Mouse (Mus musculus) intestine, embryonic 16.5 days (tissue): ENCODE results near the gene Echdc3. TPM values are rescaled to one million over a fixed set of nuclear protein-coding genes. Genes with fewer than 3 reads are reported as not detected.

Source experiments
- ATAC-seq: fragments of 200-750 bp; cut with Nextera tagmentation; 2 replicates; pipeline ENCODE4 v1.8.0; 2017; ENCODE audit warnings: moderate TSS enrichment, moderate library complexity
- H3K27ac ChIP-seq: fragments of 300-500 bp; sonication (generic); 2 replicates; pipeline ENCODE4 v1.5.1; 2014; ENCODE audit warnings: mild to moderate bottlenecking, low read length
- H3K27me3 ChIP-seq: fragments of 300-500 bp; sonication (generic); replicated peaks from 2 replicates; pipeline ENCODE4 v1.6.1; 2014; ENCODE audit warnings: low read length, control low read depth, mixed read lengths; ENCODE audit not compliant: control insufficient read depth, insufficient read depth
- H3K36me3 ChIP-seq: fragments of 300-500 bp; sonication (generic); 2 replicates; pipeline ENCODE4 v1.6.1; 2014; ENCODE audit warnings: low read length, control low read depth; ENCODE audit not compliant: control insufficient read depth, insufficient read depth
- H3K4me1 ChIP-seq: fragments of 300-500 bp; sonication (generic); 2 replicates; pipeline ENCODE4 v1.6.1; 2014; ENCODE audit warnings: low read length, control low read depth, mixed read lengths; ENCODE audit not compliant: control insufficient read depth, insufficient read depth
- H3K4me2 ChIP-seq: fragments of 300-500 bp; sonication (generic); 2 replicates; pipeline ENCODE4 v1.6.1; 2014; ENCODE audit warnings: low read depth, low read length, control low read depth
- H3K4me3 ChIP-seq: fragments of 300-500 bp; sonication (generic); 2 replicates; pipeline ENCODE4 v1.5.1; 2014; ENCODE audit warnings: mild to moderate bottlenecking, low read length
- H3K9ac ChIP-seq: fragments of 300-500 bp; sonication (generic); 2 replicates; pipeline ENCODE4 v1.6.1; 2014; ENCODE audit warnings: low read depth, low read length
- H3K9me3 ChIP-seq: fragments of 300-500 bp; sonication (generic); 2 replicates; pipeline ENCODE4 v1.6.1; 2016; ENCODE audit warnings: low read length, control low read depth; ENCODE audit not compliant: control insufficient read depth
- WGBS: fragments of 180-500 bp; shearing (Covaris S2); extraction: QIAGEN DNeasy Blood & Tissue Kit; methylation state at CpG from one replicate; pipeline ENCODE4 v1.1.7; 2014; 5-methylcytosine and 5-hydroxymethylcytosine counted together
- polyA plus RNA-seq: library from polyadenylated mRNA; unstranded; fragments of >200 nt; fragmentation: Nextera tagmentation; extraction: Ambion mirVana; gene quantifications from 2 replicates; pipeline ENCODE4 v1.2.1, GENCODE M21; 2015

Gene Echdc3
- polyA plus RNA-seq, 1 experiment from 2014 or later = 16.6 TPM

DNA sequence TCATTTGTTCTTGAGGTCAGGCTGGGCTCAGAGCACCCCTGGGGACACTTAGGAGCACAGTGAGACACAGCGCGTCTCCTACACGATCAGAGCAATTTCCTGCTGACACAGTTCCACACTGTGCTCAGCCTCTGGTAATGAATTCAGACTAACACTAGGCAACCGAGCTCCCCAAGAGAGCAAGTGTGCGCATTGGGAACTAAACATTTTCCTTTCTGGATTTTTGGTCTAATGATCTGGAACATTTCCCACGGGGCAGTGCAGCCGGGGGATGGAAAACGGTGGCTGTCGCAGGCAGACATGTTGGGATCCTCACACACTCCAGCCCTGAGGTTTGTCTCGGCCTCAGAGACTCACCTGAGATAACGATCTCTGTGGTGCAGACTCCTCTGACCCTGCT, 25.4 kb downstream of the Echdc3 start:
- H3K27ac ChIP-seq = no peak overlapping the region
- WGBS = 75% methylated on average over 11 of the region's 11 CpGs
- no peak for ATAC-seq

GRCm38 (mm10) chr2:6186913-6187312, 25.9 kb downstream of the Echdc3 start:
- Histone ChIP-seq H3K27me3 (no peaks in the 10 kb centered on the region), H3K27ac (no peak overlapping the region), H3K4me3 (no peak overlapping the region), H3K4me2 (no peak overlapping the region), H3K9ac (no peak overlapping the region), H3K9me3 (0 out of 2 replicates have a peak, but pooled peaks cover 4% of the 10 kb centered on the region), H3K36me3 (no peaks in the 10 kb centered on the region), H3K4me1 (0 out of 2 replicates have a peak, but pooled peaks cover under 1% of the 10 kb centered on the region)
- WGBS = 47% methylated on average over 4 of the region's 4 CpGs
- ATAC-seq = no peak

More for the DNA sequence above, 25.4 kb downstream of the Echdc3 start:
- no peak overlapping the region for H3K4me2 ChIP-seq
- H3K4me3 ChIP-seq = no peak overlapping the region
- no peaks in the 10 kb centered on the region for H3K36me3 ChIP-seq
- H3K9ac ChIP-seq = no peak overlapping the region
- H3K4me1 ChIP-seq = 0 out of 2 replicates have a peak, but pooled peaks cover 6% of the 10 kb centered on the region
- no peaks in the 10 kb centered on the region for H3K27me3 ChIP-seq
- 0 out of 2 replicates have a peak, but pooled peaks cover 4% of the 10 kb centered on the region for H3K9me3 ChIP-seq

DNA sequence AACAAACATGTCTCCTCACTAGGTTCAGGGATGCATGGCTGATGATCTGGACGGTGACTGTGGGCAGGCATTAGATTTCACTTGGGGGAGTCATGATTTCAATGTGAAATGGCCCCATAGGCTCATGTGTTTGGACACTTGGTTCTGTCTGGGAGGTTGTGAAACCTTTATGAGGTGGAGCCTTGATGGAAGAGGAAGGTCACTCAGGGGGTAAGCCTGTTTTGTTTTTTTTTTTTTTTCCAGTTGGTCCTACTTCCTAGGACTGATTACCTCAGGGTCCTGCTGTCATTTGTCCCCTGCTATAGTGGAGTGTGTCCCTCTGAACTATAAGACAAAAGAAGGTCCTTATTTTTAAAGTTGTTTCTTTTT, 33.1 kb downstream of the Echdc3 start:
- 0 out of 2 replicates have a peak, but pooled peaks cover 3% of the 10 kb centered on the region for H3K9me3 ChIP-seq
- no peaks in the 10 kb centered on the region for H3K36me3 ChIP-seq
- 89% methylated on average over 1 of the region's 1 CpGs for WGBS
- no peak overlapping the region for H3K4me3 ChIP-seq
- H3K4me2 ChIP-seq = no peak overlapping the region
- no peak for ATAC-seq
- no peaks in the 10 kb centered on the region for H3K27me3 ChIP-seq
- H3K27ac ChIP-seq = no peak overlapping the region
- H3K4me1 ChIP-seq = no peaks in the 10 kb centered on the region
- no peak overlapping the region for H3K9ac ChIP-seq

- H3K4me1 ChIP-seq = no peaks in the 10 kb centered on the region
- no peaks in the 10 kb centered on the region for H3K9me3 ChIP-seq
- no peaks in the 10 kb centered on the region for H3K27me3 ChIP-seq
- no peak overlapping the region for H3K4me3 ChIP-seq
- no peak overlapping the region for H3K27ac ChIP-seq
- H3K36me3 ChIP-seq = no peaks in the 10 kb centered on the region
- whole genome bisulfite sequencing = 79% methylated on average over 16 of the region's 16 CpGs
- no peak overlapping the region for H3K4me2 ChIP-seq
- no peak for ATAC-seq
- H3K9ac ChIP-seq = no peak overlapping the region
Measured at GRCm38 (mm10) chr2:6178901-6179748, 33.7 kb downstream of the Echdc3 start.

DNA sequence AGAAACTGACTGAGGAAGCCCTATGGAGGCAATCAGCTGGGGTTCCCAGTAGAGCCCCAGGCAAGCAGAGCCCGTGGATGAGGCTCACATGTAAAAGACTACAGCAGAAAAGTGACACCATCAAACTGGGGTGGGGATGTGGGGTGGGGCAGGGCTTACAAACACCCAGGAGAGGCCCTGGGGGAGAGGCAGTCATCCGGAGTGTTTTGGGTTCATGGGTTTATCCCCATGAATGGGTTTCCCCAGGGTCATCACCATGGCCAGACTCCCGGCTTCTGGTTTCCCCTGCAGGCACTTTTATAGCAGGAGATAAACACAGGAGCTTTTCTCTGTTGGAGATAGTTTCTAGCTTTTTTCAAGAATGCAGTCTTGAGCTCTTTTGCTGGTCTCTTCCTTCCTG, 39.8 kb downstream of the Echdc3 start:
- Histone ChIP-seq H3K9me3 (no peaks in the 10 kb centered on the region), H3K27me3 (no peaks in the 10 kb centered on the region), H3K4me3 (no peak overlapping the region), H3K4me1 (no peaks in the 10 kb centered on the region), H3K27ac (no peak overlapping the region), H3K36me3 (no peaks in the 10 kb centered on the region), H3K9ac (no peak overlapping the region), H3K4me2 (no peak overlapping the region)
- WGBS = 39% methylated on average over 3 of the region's 3 CpGs
- ATAC-seq = no peak

- Histone ChIP-seq H3K36me3 (no peaks in the 10 kb centered on the region), H3K4me3 (no peak overlapping the region), H3K27me3 (no peaks in the 10 kb centered on the region), H3K9me3 (no peaks in the 10 kb centered on the region), H3K27ac (no peak overlapping the region), H3K9ac (no peak overlapping the region), H3K4me2 (no peak overlapping the region), H3K4me1 (peaks cover 3% of the 10 kb centered on the region; the same call in 1 of the 2 replicates)
- 93% methylated on average over 2 of the region's 2 CpGs for WGBS
- no peak for ATAC-seq
Measured at GRCm38 (mm10) chr2:6168560-6168959, 44.3 kb downstream of the Echdc3 start.

DNA sequence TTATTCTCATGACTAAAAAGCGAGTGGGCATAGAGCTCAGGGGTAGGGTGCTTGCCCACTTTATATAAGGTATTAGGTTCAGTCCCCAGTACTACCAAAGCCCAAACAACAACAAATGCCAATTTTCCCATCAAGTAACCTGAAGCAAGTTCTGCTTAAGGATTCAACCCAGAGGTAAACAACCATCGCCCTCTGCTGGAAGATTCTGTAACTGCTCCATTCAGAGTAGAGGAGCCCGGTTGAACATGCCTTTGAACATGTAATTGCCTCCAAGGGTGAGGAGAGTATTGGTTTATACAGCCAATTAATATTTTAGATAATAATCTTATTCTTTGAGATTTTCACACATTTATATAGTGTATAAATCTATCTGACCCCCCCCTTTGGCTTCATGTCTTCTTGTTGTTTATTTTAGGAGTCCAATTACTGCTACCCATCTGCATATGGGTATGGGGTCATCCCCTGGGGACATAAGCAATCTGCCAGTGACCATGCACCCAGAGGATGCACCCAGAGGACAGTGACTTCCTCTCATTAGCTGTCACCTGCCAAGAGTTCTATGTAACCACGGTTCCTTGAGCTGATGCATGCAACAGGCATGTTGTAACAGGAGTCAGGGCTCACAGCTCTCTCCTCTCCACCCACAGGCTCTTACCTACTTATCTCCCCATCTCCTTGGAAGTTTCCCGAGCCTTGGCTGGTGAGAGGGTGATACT, 44.8 kb downstream of the Echdc3 start:
- ATAC-seq = peak; percentile 29
- Histone ChIP-seq H3K9me3 (no peaks in the 10 kb centered on the region), H3K27me3 (no peaks in the 10 kb centered on the region), H3K9ac (no peak overlapping the region), H3K27ac (no peak overlapping the region), H3K4me2 (no peak overlapping the region), H3K4me3 (no peak overlapping the region), H3K36me3 (no peaks in the 10 kb centered on the region), H3K4me1 (peaks cover 3% of the 10 kb centered on the region; the same call in 1 of the 2 replicates)
- 26% methylated on average over 5 of the region's 5 CpGs for WGBS

DNA sequence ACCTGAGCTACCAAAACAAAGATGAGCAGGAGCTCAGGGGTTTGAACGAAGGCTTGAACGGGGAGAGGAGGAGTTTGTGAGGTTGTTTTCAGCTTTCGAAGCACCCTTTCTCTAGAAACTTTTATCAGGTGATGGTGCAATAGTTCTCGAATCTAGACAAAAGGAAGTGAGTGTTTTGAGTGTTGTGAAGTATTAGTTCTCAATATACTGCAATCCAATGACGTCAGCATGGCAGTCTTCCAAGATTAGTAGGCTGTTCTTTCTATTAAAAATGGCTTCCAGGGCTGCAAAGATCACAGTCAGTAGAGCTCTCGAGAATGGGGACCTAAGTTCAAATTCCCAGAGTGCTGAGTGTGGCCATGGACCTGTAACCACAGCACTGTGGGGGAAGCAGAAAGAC, 47.1 kb downstream of the Echdc3 start:
- H3K4me3 ChIP-seq = no peak overlapping the region

DNA sequence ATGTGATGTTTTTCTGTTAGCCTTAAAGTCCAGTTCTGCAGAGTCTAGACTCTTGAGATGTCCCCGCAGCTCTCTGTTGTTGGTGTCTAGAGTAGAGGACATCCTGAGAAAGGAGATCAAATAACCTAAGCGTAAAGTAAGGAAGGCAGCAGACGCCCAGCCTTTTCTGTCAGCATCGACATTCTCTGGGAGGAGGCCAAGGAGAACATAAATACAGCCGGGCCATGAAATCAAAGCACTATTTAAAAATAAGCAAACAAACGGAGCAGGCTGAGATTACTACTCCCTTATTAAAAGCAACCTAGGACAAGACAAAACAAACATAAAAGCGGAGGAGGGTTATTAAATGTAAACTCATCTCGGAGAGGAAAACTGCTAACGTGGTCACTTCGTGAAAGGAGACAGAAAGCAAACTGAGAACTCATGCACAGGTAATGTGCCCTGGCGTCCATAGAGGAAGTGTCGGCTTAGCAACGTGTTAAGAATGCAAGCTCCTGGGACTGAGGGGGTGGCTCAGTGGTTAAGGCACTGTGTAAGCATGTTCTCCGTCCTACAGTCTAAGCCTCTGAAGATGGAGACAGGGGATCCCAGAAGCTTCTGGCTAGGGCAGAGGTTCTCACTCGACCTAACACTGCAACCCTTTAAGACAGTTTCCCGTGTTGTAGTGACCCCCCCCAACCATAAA, 48.1 kb downstream of the Echdc3 start:
- Histone ChIP-seq H3K4me3 (no peak overlapping the region), H3K9me3 (no peaks in the 10 kb centered on the region), H3K27me3 (no peaks in the 10 kb centered on the region), H3K4me2 (no peak overlapping the region), H3K27ac (no peak overlapping the region), H3K9ac (no peak overlapping the region), H3K4me1 (peaks cover 10% of the 10 kb centered on the region), H3K36me3 (no peaks in the 10 kb centered on the region)
- no peak for ATAC-seq
- 40% methylated on average over 16 of the region's 16 CpGs for WGBS

More for the DNA sequence above, 47.1 kb downstream of the Echdc3 start:
- H3K4me2 ChIP-seq = no peak overlapping the region
- no peaks in the 10 kb centered on the region for H3K27me3 ChIP-seq
- H3K27ac ChIP-seq = no peak overlapping the region
- 65% methylated on average over 6 of the region's 6 CpGs for WGBS
- no peaks in the 10 kb centered on the region for H3K9me3 ChIP-seq
- no peak for ATAC-seq
- no peak overlapping the region for H3K9ac ChIP-seq
- H3K36me3 ChIP-seq = no peaks in the 10 kb centered on the region
- peaks cover 3% of the 10 kb centered on the region; the same call in 1 of the 2 replicates for H3K4me1 ChIP-seq
